Mouse (Mus musculus): Measurements from ENCODE around the gene Tmem230. TPM values are rescaled to one million over a fixed set of nuclear protein-coding genes. Genes with fewer than 3 reads are reported as not detected.

Gene Tmem230
- 38.1 and 40.0 TPM in 2 replicates for polyA plus RNA-seq (2015; fragmentation: Nextera tagmentation; extraction: Ambion mirVana)

DNA sequence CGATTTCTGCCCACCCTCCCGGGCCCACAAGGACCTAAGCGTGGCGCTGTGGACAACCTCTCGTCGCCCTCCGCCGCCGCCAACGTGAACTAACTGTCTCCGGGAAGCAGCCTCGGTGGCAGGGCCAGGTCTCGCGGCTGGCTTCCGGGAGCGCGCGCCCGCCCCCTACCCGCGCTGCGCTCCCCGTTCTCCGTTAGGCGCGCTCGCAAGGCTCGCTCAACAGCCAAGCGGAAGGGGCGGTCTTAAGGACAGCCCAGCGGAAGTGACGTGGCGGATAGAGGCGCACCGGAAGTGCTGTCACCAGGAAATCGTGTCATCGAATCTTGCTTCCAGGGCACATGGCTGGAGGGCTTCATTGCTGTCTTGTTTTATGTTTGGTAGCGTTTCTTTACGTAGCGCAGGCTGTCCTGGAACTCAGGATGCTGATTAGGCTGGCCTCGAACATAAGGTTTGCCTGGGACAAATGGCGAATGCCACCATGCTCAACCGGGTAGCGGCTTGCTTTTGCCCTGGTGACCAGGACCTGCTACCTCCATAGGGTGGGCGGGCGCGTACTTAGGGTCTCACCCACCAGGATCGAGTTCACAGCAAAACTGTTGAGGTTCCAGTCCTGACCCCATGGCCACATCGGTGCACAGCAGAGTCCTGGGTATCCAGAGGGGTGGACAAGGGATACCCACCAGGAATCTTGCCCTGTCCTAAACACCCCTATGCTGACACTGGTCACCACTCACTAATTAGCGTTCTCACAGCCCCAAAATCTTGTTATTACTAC is at the start of gene Tmem230:
Gene Tmem230, minus strand, starts transcription at position 269 of the 775 bp plus-strand sequence.

GRCm38 (mm10) chr2:132262879-132263398 is 15.3 kb upstream of the Tmem230 start, which contains the start of gene Cds2:
Gene Cds2, plus strand, starts transcription at chr2:132263148.

GRCm38 (mm10) chr2:132252542-132253528 is 5.2 kb upstream of the Tmem230 start, which contains the start of gene Pcna:
Gene Pcna, minus strand, starts transcription at chr2:132253314.

Other genes with a start within 250 kb of the Tmem230 start
- gene Rassf2, start 217.5 kb downstream of the Tmem230 start, polyA plus RNA-seq (2015; fragmentation: Nextera tagmentation; extraction: Ambion mirVana): 15.9 and 17.8 TPM in 2 replicates
- 36.5 and 49.7 TPM in 2 replicates for gene Slc23a2, start 102.7 kb downstream of the Tmem230 start, polyA plus RNA-seq (2015; fragmentation: Nextera tagmentation; extraction: Ambion mirVana)
- gene Pcna, start 5.5 kb upstream of the Tmem230 start, polyA plus RNA-seq (2015; fragmentation: Nextera tagmentation; extraction: Ambion mirVana): 90.9 and 92.6 TPM in 2 replicates
- 44.9 and 50.0 TPM in 2 replicates for gene Cds2, start 15.3 kb upstream of the Tmem230 start, polyA plus RNA-seq (2015; fragmentation: Nextera tagmentation; extraction: Ambion mirVana)
- gene Prokr2, start 137.6 kb upstream of the Tmem230 start, polyA plus RNA-seq (2015; fragmentation: Nextera tagmentation; extraction: Ambion mirVana): 3.5 and 4.4 TPM in 2 replicates

Data from neural tube, postnatal 0 days (tissue).